Mouse (Mus musculus): ENCODE measurements around the gene Acaa1b. TPM values are rescaled to one million over a fixed set of nuclear protein-coding genes. Genes with fewer than 3 reads are reported as not detected.

The Acaa1b gene
- polyA plus RNA-seq, 1 experiment: 1.5 TPM

- Histone ChIP-seq H3K4me3 (ENCODE audit: insufficient read depth, low read length) (no peak overlapping the region), H3K27ac (ENCODE audit: insufficient read depth, low read length) (no peak overlapping the region), H3K4me1 (ENCODE audit: control insufficient read depth, insufficient read depth, low read length) (no peaks in the 10 kb centered on the region)
- no peak for TF ChIP-seq POLR2A (IDR thresholded peaks at IDR 0.05; ENCODE audit: extremely low read depth, insufficient read depth, low read length)
- no peak for TF ChIP-seq CTCF (IDR thresholded peaks at IDR 0.05; ENCODE audit: extremely low read depth, insufficient read depth, low read length)
Observed at GRCm38 (mm10) chr9:119145638-119146037, 11.3 kb downstream of the Acaa1b start.

GRCm38 (mm10) chr9:119145137-119145536 is 11.8 kb downstream of the Acaa1b start:
- Histone ChIP-seq H3K4me1 (ENCODE audit: control insufficient read depth, insufficient read depth, low read length) (no peaks in the 10 kb centered on the region), H3K4me3 (ENCODE audit: insufficient read depth, low read length) (no peak overlapping the region), H3K27ac (ENCODE audit: insufficient read depth, low read length) (no peak overlapping the region)
- TF ChIP-seq CTCF (IDR thresholded peaks at IDR 0.05; ENCODE audit: extremely low read depth, insufficient read depth, low read length) (no peak), POLR2A (IDR thresholded peaks at IDR 0.05; ENCODE audit: extremely low read depth, insufficient read depth, low read length) (no peak)

GRCm38 (mm10) chr9:119144696-119145095 is 12.2 kb downstream of the Acaa1b start:
- H3K4me1 ChIP-seq (ENCODE audit: control insufficient read depth, insufficient read depth, low read length): no peaks in the 10 kb centered on the region
- H3K4me3 ChIP-seq (ENCODE audit: insufficient read depth, low read length): no peak overlapping the region
- TF ChIP-seq CTCF (IDR thresholded peaks at IDR 0.05; ENCODE audit: extremely low read depth, insufficient read depth, low read length) (no peak), POLR2A (IDR thresholded peaks at IDR 0.05; ENCODE audit: extremely low read depth, insufficient read depth, low read length) (no peak)
- no peak overlapping the region for H3K27ac ChIP-seq (ENCODE audit: insufficient read depth, low read length)

GRCm38 (mm10) chr9:119143372-119143771 is 13.5 kb downstream of the Acaa1b start:
- TF ChIP-seq CTCF (IDR thresholded peaks at IDR 0.05; ENCODE audit: extremely low read depth, insufficient read depth, low read length) (no peak), POLR2A (IDR thresholded peaks at IDR 0.05; ENCODE audit: extremely low read depth, insufficient read depth, low read length) (no peak)
- H3K4me3 ChIP-seq (ENCODE audit: insufficient read depth, low read length): no peak overlapping the region
- no peak overlapping the region for H3K27ac ChIP-seq (ENCODE audit: insufficient read depth, low read length)
- no peaks in the 10 kb centered on the region for H3K4me1 ChIP-seq (ENCODE audit: control insufficient read depth, insufficient read depth, low read length)

- Histone ChIP-seq H3K4me3 (ENCODE audit: insufficient read depth, low read length) (no peak overlapping the region), H3K27ac (ENCODE audit: insufficient read depth, low read length) (no peak overlapping the region), H3K4me1 (ENCODE audit: control insufficient read depth, insufficient read depth, low read length) (no peaks in the 10 kb centered on the region)
- TF ChIP-seq CTCF (IDR thresholded peaks at IDR 0.05; ENCODE audit: extremely low read depth, insufficient read depth, low read length): no peak
- no peak for TF ChIP-seq POLR2A (IDR thresholded peaks at IDR 0.05; ENCODE audit: extremely low read depth, insufficient read depth, low read length)
Observed at GRCm38 (mm10) chr9:119142066-119142465, 14.8 kb downstream of the Acaa1b start.

- Histone ChIP-seq H3K4me1 (ENCODE audit: control insufficient read depth, insufficient read depth, low read length) (no peaks in the 10 kb centered on the region), H3K27ac (ENCODE audit: insufficient read depth, low read length) (no peak overlapping the region), H3K4me3 (ENCODE audit: insufficient read depth, low read length) (no peak overlapping the region)
- TF ChIP-seq POLR2A (IDR thresholded peaks at IDR 0.05; ENCODE audit: extremely low read depth, insufficient read depth, low read length) (no peak), CTCF (IDR thresholded peaks at IDR 0.05; ENCODE audit: extremely low read depth, insufficient read depth, low read length) (no peak)
Observed at GRCm38 (mm10) chr9:119138836-119139235, 18.1 kb downstream of the Acaa1b start.

- Histone ChIP-seq H3K4me3 (ENCODE audit: insufficient read depth, low read length) (no peak overlapping the region), H3K4me1 (ENCODE audit: control insufficient read depth, insufficient read depth, low read length) (no peaks in the 10 kb centered on the region), H3K27ac (ENCODE audit: insufficient read depth, low read length) (no peak overlapping the region)
- TF ChIP-seq POLR2A (IDR thresholded peaks at IDR 0.05; ENCODE audit: extremely low read depth, insufficient read depth, low read length) (no peak), CTCF (IDR thresholded peaks at IDR 0.05; ENCODE audit: extremely low read depth, insufficient read depth, low read length) (no peak)
Observed at GRCm38 (mm10) chr9:119130692-119131091, 26.2 kb downstream of the Acaa1b start.

GRCm38 (mm10) chr9:119128436-119129181 is 28.3 kb downstream of the Acaa1b start:
- no peak overlapping the region for H3K4me3 ChIP-seq (ENCODE audit: insufficient read depth, low read length)
- H3K27ac ChIP-seq (ENCODE audit: insufficient read depth, low read length): no peak overlapping the region
- TF ChIP-seq POLR2A (IDR thresholded peaks at IDR 0.05; ENCODE audit: extremely low read depth, insufficient read depth, low read length) (no peak), CTCF (IDR thresholded peaks at IDR 0.05; ENCODE audit: extremely low read depth, insufficient read depth, low read length) (no peak)
- H3K4me1 ChIP-seq (ENCODE audit: control insufficient read depth, insufficient read depth, low read length): no peaks in the 10 kb centered on the region

- no peak overlapping the region for H3K27ac ChIP-seq (ENCODE audit: insufficient read depth, low read length)
- no peak overlapping the region for H3K4me3 ChIP-seq (ENCODE audit: insufficient read depth, low read length)
- no peak for TF ChIP-seq CTCF (IDR thresholded peaks at IDR 0.05; ENCODE audit: extremely low read depth, insufficient read depth, low read length)
- TF ChIP-seq POLR2A (IDR thresholded peaks at IDR 0.05; ENCODE audit: extremely low read depth, insufficient read depth, low read length): no peak
- no peaks in the 10 kb centered on the region for H3K4me1 ChIP-seq (ENCODE audit: control insufficient read depth, insufficient read depth, low read length)
Observed at GRCm38 (mm10) chr9:119122596-119123369, 34.1 kb downstream of the Acaa1b start.

- TF ChIP-seq POLR2A (IDR thresholded peaks at IDR 0.05; ENCODE audit: extremely low read depth, insufficient read depth, low read length) (no peak), CTCF (IDR thresholded peaks at IDR 0.05; ENCODE audit: extremely low read depth, insufficient read depth, low read length) (no peak)
- Histone ChIP-seq H3K27ac (ENCODE audit: insufficient read depth, low read length) (no peak overlapping the region), H3K4me3 (ENCODE audit: insufficient read depth, low read length) (no peak overlapping the region), H3K4me1 (ENCODE audit: control insufficient read depth, insufficient read depth, low read length) (no peaks in the 10 kb centered on the region)
Observed at GRCm38 (mm10) chr9:119120168-119120560, 36.7 kb downstream of the Acaa1b start.
